Mouse (Mus musculus) cortical plate, adult 2 months (tissue): ENCODE data around the gene Extl2. TPM values are rescaled to one million over a fixed set of nuclear protein-coding genes. Genes with fewer than 3 reads are reported as not detected.

Source experiments
- H3K27ac ChIP-seq: fragments of 200-500 bp; 2 replicates; pipeline ENCODE4 v1.5.1; 2012; ENCODE audit warnings: low read length, control low read depth, inconsistent platforms; ENCODE audit not compliant: insufficient read depth
- H3K4me1 ChIP-seq: fragments of 200-500 bp; 2 replicates; pipeline ENCODE4 v1.6.1; 2011; ENCODE audit warnings: low read length; ENCODE audit not compliant: control insufficient read depth, insufficient read depth
- H3K4me3 ChIP-seq: fragments of 200-500 bp; 2 replicates; pipeline ENCODE4 v1.5.1; 2011; ENCODE audit warnings: mild to moderate bottlenecking, low read length, control low read depth; ENCODE audit not compliant: insufficient read depth
- CTCF ChIP-seq: fragments of 200-500 bp; IDR thresholded peaks from 2 replicates; pipeline ENCODE4 v1.5.1; 2011; ENCODE audit warnings: mild to moderate bottlenecking, control low read depth, low read length; ENCODE audit not compliant: insufficient read depth; ENCODE audit errors: extremely low read depth
- POLR2A ChIP-seq: fragments of 200-500 bp; IDR thresholded peaks from 2 replicates; pipeline ENCODE4 v1.6.1; 2011; ENCODE audit warnings: mild to moderate bottlenecking, low read length, control low read depth; ENCODE audit not compliant: insufficient read depth; ENCODE audit errors: extremely low read depth
- polyA plus RNA-seq: library from polyadenylated mRNA; depleted of rRNA; stranded (reverse); fragments of >200 nt; gene quantifications from 2 replicates; pipeline ENCODE4 v1.2.3, GENCODE M21; 2012; rRNA removed

Extl2 gene
- polyA plus RNA-seq = 37.8 and 38.7 TPM in 2 replicates

DNA sequence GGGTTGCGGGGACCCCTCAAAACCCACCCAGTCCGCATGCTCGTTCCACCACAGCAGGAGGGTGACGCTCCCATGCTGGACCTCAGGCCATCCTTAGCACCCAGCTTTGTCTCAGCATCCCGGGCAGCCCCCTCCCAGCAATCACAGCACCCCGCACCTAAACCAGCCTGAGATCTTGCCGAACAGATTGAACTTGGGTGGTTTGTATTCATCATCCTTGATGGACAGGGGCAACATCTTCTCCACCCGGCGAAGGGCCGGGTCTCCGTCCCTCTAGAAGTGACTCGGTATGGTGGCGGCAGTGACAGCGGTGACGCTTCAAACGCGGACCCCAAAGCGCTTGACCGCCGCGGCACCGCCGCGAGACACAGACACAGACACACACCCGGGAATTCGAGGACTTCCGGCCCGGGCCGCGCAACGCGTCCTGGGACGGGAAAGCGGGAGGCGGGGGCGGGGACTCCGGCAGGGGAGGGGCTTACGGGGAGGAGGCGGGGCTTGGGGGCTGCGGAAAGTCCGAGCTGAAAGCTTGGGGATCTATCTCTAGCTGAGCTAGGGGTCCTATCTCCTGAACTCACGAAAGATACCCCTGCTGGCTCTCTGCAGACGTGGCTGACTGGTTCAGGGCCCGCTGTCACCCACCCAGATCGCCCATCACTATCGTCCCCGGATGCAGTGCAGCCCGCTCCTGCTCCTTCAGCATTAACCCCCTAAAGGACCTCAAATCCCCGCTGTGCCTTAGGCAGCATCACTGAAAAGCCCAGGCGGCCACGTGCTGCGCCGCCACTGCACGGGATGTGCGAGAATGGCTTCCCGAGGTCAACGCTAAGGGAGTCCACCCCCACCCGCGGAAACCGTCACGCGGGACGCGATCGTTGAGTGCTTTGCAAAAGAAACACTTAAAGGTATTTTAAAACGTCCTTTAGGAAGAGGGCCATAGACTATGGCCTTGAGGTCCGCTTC lies at the start of gene Extl2, which contains the start of gene Slc30a7:
Extl2 (plus strand) TSS at position 485 of the 963 bp plus-strand sequence.
Slc30a7 (minus strand) TSS at position 429 of the 963 bp plus-strand sequence.
- TF ChIP-seq CTCF = no peak
- TF ChIP-seq POLR2A = peak; percentile 61; the same call in 1 of the 2 replicates
- Histone ChIP-seq H3K4me1 (peaks cover 1% of the 10 kb centered on the region), H3K4me3 (peak within 1 kb of the TSS; percentile 89), H3K27ac (peak within 1 kb of the TSS; percentile 96)

DNA sequence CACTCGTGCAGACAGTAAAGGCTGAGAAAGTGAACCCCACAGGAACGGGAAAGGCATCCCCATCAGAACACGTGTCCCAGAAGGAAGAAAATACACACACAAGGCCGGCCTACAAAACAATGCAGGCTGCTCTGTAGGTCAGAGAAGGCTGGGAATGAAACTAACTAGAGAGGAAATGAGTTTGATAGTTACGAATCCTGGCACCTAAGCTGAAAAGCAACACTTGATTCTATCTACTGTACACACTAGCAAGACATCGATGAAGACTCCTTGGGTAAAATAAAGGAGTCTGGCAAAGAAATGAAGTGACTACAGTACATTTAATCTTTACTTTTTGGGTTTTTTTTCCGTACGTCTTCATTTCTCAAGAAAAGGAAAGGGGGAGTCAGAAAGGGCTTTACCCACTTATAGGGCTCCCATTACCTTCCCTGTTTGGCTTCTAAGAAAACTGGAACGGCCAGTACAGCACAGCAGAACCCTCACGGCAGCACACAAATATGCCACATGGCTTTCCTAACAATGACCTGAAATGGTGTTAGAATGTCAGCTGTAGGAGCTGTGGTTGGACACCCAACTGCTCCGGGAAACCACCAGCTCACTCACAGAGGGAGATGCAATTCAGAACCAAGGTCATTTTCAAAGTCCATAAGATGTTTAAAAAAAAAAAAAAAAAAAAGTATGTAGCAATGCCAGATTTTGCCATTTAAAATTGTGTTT lies 45.8 kb upstream of the Extl2 start:
- no peak overlapping the region for H3K27ac ChIP-seq
- H3K4me1 ChIP-seq = no peaks in the 10 kb centered on the region
- H3K4me3 ChIP-seq = no peak overlapping the region
- TF ChIP-seq CTCF (no peak), POLR2A (no peak)

DNA sequence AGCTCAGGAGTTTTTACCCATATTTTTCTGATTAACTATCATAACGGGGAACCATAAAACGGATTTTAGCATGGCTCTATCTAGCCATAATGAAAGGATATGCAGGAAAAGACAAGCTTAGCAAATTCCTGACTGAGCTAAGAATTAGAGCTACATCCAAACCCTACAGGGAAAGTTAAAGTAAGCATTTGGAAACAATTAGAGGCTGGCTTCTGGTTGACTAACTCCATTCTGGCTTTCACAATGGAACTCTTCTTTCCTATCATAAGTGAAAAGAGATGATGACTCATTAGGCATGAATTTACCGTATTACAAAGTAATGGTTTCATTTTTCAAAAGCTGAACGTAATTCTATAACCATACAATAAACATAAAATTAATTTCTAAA lies 45.2 kb upstream of the Extl2 start:
- no peak overlapping the region for H3K4me3 ChIP-seq
- TF ChIP-seq POLR2A = no peak
- TF ChIP-seq CTCF = no peak
- no peak overlapping the region for H3K27ac ChIP-seq
- no peaks in the 10 kb centered on the region for H3K4me1 ChIP-seq

DNA sequence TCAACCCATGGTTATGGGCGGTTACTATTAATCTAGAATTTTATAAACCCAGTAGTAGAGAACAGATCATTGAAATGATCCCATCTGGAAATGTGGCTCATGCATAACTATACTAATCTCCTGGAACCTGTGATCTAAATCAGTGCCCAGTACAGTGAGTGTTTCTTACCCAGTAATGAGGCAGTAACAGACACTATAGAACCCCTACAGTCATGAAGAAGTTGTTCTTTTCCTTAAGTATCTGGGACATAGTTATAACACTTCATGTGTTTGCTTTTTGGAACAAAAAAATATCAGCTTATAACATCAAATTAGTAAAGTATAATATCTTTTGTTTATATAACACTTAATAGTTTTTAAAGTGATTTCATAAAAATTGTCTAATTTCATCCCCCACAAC lies 43.7 kb upstream of the Extl2 start:
- Histone ChIP-seq H3K4me1 (no peaks in the 10 kb centered on the region), H3K4me3 (no peak overlapping the region), H3K27ac (no peak overlapping the region)
- TF ChIP-seq POLR2A = no peak
- no peak for TF ChIP-seq CTCF

DNA sequence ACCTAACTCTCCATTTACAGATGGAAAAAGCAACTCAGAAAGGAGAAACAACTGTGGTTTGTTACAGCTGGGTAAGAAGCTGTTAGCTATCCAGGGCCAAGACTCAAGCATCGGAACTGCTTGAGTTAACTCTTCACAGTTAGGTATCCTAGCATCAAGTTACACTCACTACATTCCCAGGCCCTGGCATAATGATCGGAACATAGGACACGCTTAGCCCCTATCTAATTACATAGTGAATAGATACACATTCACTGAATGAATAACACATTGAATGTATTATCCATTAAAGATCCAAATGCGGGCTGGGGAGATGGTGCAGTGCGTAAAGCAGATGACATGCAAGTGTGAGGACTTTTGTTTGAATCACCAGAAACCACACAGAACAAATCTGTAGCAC lies 43.2 kb upstream of the Extl2 start:
- Histone ChIP-seq H3K4me1 (no peaks in the 10 kb centered on the region), H3K4me3 (no peak overlapping the region), H3K27ac (no peak overlapping the region)
- no peak for TF ChIP-seq POLR2A
- TF ChIP-seq CTCF = no peak

DNA sequence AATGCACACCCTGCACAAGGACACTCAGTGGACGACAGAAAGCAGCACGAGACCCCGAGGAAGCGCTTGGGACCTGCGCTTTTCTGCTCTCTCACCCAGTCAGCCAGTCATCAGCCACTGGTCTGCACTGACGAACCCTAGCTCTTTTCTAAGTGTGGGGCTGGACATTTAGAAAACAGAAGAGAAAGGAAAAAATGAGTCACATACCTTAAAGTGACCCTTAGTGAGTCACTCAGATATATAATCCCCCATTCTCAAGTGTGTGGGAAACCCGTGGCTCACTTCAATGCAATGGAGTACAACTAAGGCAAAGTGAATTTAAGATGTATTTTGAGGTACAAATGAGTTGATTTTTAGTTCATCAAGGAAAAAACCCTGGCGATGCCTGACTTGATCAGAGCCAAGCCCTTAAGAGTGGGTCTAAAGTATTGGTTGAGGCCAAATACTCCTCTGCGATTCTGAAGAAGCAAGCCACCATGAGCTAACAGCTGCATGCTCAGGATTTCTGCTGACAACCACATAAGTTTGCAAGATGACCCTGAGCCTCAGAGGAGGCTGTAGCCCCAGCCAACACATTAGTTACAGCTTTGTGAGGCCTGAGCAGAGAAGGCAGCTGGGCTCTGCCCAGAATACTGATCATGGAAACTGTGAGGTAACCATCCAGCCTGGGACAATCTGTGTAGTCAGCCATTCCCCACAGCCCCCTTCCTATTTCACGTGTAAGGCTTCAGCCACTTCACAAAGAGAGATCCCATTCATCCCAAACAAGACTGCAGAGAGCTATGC lies 38.3 kb upstream of the Extl2 start:
- TF ChIP-seq CTCF = no peak
- no peak for TF ChIP-seq POLR2A
- no peaks in the 10 kb centered on the region for H3K4me1 ChIP-seq
- H3K4me3 ChIP-seq = no peak overlapping the region
- no peak overlapping the region for H3K27ac ChIP-seq

DNA sequence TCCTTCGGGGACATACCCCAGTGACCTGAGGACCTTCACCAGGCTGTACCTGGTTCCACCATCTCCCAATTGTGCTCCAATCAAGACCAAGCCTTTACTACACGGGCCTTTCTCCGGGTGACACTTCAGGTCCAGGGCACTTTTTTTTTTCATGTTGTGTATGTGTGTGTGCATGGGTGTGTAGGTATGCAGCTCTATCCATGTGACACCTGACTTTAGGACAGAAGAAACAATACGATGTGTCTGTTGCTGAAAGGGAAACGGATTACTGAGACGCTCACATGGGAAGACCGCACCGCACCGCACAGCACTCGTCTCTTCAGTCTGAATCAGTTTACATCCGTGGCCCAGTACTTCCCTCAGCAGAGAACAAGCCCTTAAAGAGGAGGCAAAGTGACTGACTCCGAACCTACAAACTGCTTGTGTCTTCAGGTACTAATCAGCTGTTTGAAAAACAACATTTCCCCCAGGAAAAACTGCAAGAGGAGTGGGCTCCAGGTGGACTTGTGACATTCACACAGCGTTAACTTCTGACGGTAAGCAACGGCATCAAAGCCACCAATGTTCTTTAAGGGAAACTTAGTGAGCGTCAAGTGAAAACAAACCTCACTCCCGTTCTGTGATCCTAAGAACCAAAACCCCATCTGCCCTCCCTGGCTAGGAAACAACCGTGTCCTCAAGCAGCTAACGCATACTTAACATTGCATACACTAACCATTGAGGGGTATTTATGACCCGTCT lies 36.0 kb upstream of the Extl2 start:
- no peak overlapping the region for H3K27ac ChIP-seq
- H3K4me3 ChIP-seq = no peak overlapping the region
- H3K4me1 ChIP-seq = no peaks in the 10 kb centered on the region
- TF ChIP-seq POLR2A (no peak), CTCF (no peak)

DNA sequence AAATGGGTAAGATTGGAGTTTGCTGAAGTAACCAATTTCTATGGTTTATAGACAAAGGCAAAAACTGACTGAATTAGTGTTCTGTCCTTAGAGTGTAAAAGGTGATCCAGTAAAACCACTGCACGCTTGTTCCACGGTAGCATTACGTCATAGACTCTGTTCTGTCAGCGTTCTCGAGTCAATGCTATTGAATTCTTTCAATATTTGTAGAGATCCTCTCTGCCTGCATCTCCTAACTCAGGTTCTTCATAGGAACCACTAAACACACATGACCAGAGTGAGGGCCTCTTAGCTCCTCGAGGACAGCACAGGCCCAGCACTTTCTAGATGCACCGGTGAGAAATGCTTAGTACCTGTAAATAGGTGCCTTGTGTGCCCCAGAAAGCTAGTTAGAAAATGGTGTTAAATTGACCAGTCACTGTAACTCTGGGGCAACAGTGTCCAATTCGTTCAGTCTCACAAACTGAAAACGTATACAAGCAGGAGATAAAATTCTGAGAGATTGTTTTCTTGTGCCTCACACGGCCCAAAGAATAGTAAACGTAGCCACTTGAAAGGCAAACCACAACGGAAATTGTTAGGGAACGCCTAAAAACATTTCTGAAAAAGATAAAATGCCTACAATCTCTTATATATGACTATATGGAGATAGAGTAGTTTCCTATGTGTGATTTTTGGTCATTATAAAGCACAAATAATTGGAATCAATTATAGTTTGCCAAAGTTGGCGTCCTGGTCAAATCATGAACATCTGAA lies 35.2 kb upstream of the Extl2 start:
- Histone ChIP-seq H3K4me3 (no peak overlapping the region), H3K4me1 (no peaks in the 10 kb centered on the region), H3K27ac (no peak overlapping the region)
- TF ChIP-seq POLR2A (no peak), CTCF (no peak)
